Mouse (Mus musculus) liver, embryonic 13.5 days (tissue): ENCODE results near the gene Mtmr2. TPM values are rescaled to one million over a fixed set of nuclear protein-coding genes. Genes with fewer than 3 reads are reported as not detected.
"Not testable (repeated sequence)": the region's sequence is repeated elsewhere in the genome, so short reads cannot be mapped to it uniquely, and the experiment has no call there.

Experiments used
- ATAC-seq: fragments of 200-750 bp; cut with Nextera tagmentation; 2 replicates; pipeline ENCODE4 v1.8.0; 2017; ENCODE audit warnings: low read depth, mild to moderate bottlenecking, moderate number of reproducible peaks, moderate library complexity
- DNase-seq: peaks from one replicate; pipeline ENCODE4 v3.0.0; 2022
- H3K27ac ChIP-seq: fragments of 300-500 bp; sonication (generic); 2 replicates; pipeline ENCODE4 v1.5.1; 2015; ENCODE audit warnings: moderate library complexity, mild to moderate bottlenecking, inconsistent platforms
- H3K27me3 ChIP-seq: fragments of 300-500 bp; sonication (generic); 2 replicates; pipeline ENCODE4 v1.6.1; 2015; ENCODE audit warnings: mild to moderate bottlenecking, inconsistent platforms
- H3K36me3 ChIP-seq: fragments of 300-500 bp; sonication (generic); 2 replicates; pipeline ENCODE4 v1.6.1; 2015; ENCODE audit warnings: mild to moderate bottlenecking, inconsistent platforms
- H3K4me1 ChIP-seq: fragments of 300-500 bp; sonication (generic); replicated peaks from 2 replicates; pipeline ENCODE4 v1.6.1; 2015; ENCODE audit warnings: inconsistent platforms
- H3K4me2 ChIP-seq: fragments of 300-500 bp; sonication (generic); 2 replicates; pipeline ENCODE4 v1.6.1; 2015; ENCODE audit warnings: inconsistent platforms, mild to moderate bottlenecking, moderate library complexity
- H3K4me3 ChIP-seq: fragments of 300-500 bp; sonication (generic); replicated peaks from 2 replicates; pipeline ENCODE4 v1.5.1; 2015; ENCODE audit warnings: mild to moderate bottlenecking, inconsistent platforms
- H3K9ac ChIP-seq: fragments of 300-500 bp; sonication (generic); 2 replicates; pipeline ENCODE4 v1.6.1; 2015; ENCODE audit warnings: mild to moderate bottlenecking, inconsistent platforms
- H3K9me3 ChIP-seq: fragments of 300-500 bp; sonication (generic); replicated peaks from 2 replicates; pipeline ENCODE4 v1.6.1; 2016; ENCODE audit warnings: inconsistent platforms
- WGBS: fragments of 180-500 bp; shearing (Covaris S2); methylation state at CpG from one replicate; pipeline ENCODE4 v1.1.7; 2015; ENCODE audit not compliant: insufficient replicate concordance; 5-methylcytosine and 5-hydroxymethylcytosine counted together
- polyA plus RNA-seq: library from polyadenylated mRNA; unstranded; fragments of >200 nt; fragmentation: Nextera tagmentation; extraction: Ambion mirVana; gene quantifications from 2 replicates; pipeline ENCODE4 v1.2.1, GENCODE M21; 2015

Mtmr2 gene
- 22.8 and 25.4 TPM in 2 replicates for polyA plus RNA-seq

DNA sequence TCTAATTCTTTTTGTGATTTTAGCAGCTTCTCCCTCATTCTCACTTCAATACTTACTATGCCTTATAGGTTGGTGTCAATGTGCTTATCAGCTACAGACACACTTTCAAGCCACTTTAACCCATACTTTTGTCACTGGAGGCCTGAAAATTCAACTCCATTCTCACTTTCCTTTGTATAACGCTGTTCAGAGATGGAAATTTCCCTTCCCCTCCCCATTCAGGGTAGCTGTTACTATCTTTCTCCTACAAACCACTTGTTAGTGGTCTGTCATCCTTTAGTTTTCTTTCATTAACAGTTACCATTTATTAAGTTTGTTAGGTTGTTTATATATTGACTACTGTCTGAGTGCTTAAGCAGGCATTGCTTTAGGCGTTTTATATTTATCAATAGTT is at the start of gene Mtmr2:
Mtmr2 (plus strand) TSS at position 7 of the 394 bp plus-strand sequence.
- ATAC-seq (no peak), DNase-seq (peak; percentile 4)
- Histone ChIP-seq H3K36me3 (no peaks in the 10 kb centered on the region), H3K27ac (peak within 1 kb of the TSS; percentile 93), H3K4me3 (peak within 1 kb of the TSS; percentile 98), H3K4me2 (peak within 1 kb of the TSS; percentile 80), H3K27me3 (no peaks in the 10 kb centered on the region), H3K4me1 (peaks cover 21% of the 10 kb centered on the region), H3K9ac (peak within 1 kb of the TSS; percentile 94), H3K9me3 (no peaks in the 10 kb centered on the region)
- whole genome bisulfite sequencing = 19% methylated on average over 2 of the region's 2 CpGs

DNA sequence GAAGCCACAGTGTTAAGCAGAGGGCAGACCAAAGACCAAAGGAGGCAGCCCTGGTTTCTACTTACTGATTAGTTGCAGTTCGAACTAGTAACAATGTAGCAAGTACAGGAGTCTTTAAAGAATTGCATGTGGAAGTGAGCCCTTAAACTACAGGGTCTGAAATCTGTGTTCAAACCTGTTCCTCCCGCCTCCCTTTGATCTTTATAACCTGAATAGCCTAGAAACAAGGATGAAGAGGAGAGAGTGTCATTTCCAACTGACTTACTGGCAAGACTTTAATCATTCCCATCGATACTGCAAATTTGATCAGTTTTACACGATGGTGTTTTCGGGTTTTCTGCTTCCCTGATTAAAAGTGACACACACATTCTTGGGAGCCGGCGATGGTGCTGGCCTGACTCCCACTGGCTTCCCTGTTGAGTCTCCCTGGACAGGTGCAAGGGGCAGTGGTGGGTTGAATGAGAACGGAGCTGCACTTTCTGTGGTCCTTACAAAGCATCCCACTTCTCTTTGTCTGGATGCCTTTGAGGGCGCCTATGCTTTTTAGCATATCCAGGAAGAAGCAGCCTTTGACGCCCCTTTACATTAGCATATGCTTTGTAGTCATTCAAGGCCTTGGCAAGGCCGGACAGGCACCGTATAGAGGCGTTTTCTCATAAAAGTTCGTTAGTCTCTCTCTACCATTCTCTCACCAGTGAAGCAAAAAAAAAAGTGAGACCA is 49.0 kb upstream of the Mtmr2 start:
- no peak overlapping the region for H3K4me3 ChIP-seq
- 61% methylated on average over 14 of the region's 14 CpGs for WGBS
- ATAC-seq = no peak

DNA sequence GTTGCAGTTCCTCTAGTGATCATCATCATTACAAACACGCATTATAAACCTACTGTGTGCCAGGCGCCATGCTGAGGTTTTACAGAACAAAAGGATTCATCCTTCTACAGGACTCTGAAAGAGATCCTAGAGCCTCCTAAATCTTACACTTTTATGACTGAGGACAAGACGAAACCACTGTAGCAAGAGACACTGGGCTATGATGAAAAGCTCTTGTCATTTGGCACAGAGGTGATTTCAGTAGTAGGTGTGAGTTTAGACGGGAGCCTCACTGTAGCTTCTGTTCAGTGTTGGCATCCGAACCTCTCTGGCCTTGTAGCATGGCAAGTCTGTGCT is 48.5 kb upstream of the Mtmr2 start:
- WGBS = 68% methylated on average over 5 of the region's 5 CpGs
- H3K27ac ChIP-seq = no peak overlapping the region
- no peak for DNase-seq
- H3K9ac ChIP-seq = no peak overlapping the region
- no peaks in the 10 kb centered on the region for H3K27me3 ChIP-seq
- no peak overlapping the region for H3K4me2 ChIP-seq
- no peaks in the 10 kb centered on the region; the same call in 1 of the 2 replicates for H3K4me1 ChIP-seq
- H3K36me3 ChIP-seq = no peaks in the 10 kb centered on the region
- no peak overlapping the region for H3K4me3 ChIP-seq
- no peak for ATAC-seq
- no peaks in the 10 kb centered on the region for H3K9me3 ChIP-seq

More for the DNA sequence above, 49.0 kb upstream of the Mtmr2 start:
- H3K27me3 ChIP-seq = no peaks in the 10 kb centered on the region
- H3K27ac ChIP-seq = no peak overlapping the region
- H3K4me1 ChIP-seq = no peaks in the 10 kb centered on the region; the same call in 1 of the 2 replicates
- no peaks in the 10 kb centered on the region for H3K36me3 ChIP-seq
- no peak overlapping the region for H3K9ac ChIP-seq
- no peak overlapping the region for H3K4me2 ChIP-seq
- DNase-seq = no peak
- H3K9me3 ChIP-seq = no peaks in the 10 kb centered on the region

DNA sequence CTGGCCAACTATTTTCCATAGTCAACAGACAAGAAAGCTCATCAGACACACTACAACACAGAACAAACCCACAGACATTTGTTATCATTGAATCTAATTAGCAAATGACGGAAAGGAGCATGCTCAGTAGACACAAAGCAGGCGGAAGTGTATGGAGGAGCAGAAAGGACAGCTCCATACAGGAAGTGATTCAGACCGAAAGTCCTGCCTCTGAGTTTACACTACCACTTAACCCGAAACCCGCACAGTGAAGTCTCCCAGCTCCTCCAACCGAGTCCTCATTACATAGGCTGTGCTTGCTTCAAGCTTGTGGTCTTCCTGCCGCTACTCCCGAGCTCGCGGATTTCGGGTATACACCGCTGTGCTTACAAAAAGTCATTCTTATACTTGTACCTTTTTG is 46.4 kb upstream of the Mtmr2 start:
- DNase-seq = no peak
- no peak overlapping the region for H3K9ac ChIP-seq
- no peaks in the 10 kb centered on the region for H3K36me3 ChIP-seq
- H3K4me3 ChIP-seq = no peak overlapping the region
- H3K27ac ChIP-seq = no peak overlapping the region
- no peak for ATAC-seq
- no peak overlapping the region for H3K4me2 ChIP-seq
- no peaks in the 10 kb centered on the region for H3K27me3 ChIP-seq
- no peaks in the 10 kb centered on the region for H3K9me3 ChIP-seq
- 76% methylated on average over 12 of the region's 12 CpGs for WGBS
- no peaks in the 10 kb centered on the region; the same call in 1 of the 2 replicates for H3K4me1 ChIP-seq

DNA sequence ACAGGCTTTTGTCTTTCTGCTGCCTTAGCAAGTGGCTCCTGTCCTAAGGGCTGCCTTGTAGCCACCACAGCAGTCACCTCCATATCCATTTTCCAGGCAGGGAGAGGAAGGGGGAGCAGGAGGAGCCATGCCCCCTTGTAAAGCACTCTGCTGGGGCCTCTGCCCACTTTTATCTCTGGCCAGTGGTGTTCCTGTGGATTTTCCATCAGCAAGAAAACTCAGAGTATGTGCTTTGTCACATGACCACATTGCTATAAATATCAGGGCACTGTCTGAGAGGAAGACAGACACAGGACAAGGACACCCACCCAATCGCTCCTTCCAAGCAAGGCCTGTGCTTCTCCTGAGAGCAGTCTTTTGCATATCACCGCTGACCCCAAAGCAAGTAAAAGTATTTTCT is 45.1 kb upstream of the Mtmr2 start:
- DNase-seq (no peak), ATAC-seq (no peak)
- no peak overlapping the region for H3K9ac ChIP-seq
- H3K4me2 ChIP-seq = no peak overlapping the region
- no peak overlapping the region for H3K4me3 ChIP-seq
- no peak overlapping the region for H3K27ac ChIP-seq
- H3K4me1 ChIP-seq = no peaks in the 10 kb centered on the region; the same call in 1 of the 2 replicates
- H3K27me3 ChIP-seq = no peaks in the 10 kb centered on the region
- WGBS = 59% methylated on average over 2 of the region's 2 CpGs
- no peaks in the 10 kb centered on the region for H3K9me3 ChIP-seq
- no peaks in the 10 kb centered on the region for H3K36me3 ChIP-seq

DNA sequence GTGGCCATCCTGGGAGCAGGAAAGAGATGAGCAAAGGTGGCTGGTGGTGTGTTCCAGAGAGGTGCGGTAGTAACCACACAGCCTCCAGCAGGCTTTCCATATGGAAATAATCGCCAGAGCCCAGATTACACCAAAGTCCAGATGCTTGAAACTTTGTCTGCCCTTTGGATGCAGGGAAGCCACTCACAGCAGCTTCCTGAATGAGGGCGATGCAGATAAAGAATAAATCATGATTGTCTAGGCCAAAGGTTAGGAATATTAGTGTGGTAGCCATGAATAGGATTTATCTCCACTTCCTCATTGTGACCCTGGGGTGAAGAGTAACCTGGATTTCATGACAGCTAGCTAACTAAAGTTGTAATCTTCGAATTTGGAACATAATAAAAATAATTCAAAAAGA is 43.3 kb upstream of the Mtmr2 start:
- Histone ChIP-seq H3K4me3 (no peak overlapping the region), H3K9me3 (no peaks in the 10 kb centered on the region), H3K4me1 (no peaks in the 10 kb centered on the region; the same call in 1 of the 2 replicates), H3K36me3 (no peaks in the 10 kb centered on the region), H3K27me3 (no peaks in the 10 kb centered on the region), H3K9ac (no peak overlapping the region), H3K4me2 (no peak overlapping the region), H3K27ac (no peak overlapping the region)
- WGBS = 62% methylated on average over 4 of the region's 4 CpGs
- DNase-seq (no peak), ATAC-seq (no peak)

DNA sequence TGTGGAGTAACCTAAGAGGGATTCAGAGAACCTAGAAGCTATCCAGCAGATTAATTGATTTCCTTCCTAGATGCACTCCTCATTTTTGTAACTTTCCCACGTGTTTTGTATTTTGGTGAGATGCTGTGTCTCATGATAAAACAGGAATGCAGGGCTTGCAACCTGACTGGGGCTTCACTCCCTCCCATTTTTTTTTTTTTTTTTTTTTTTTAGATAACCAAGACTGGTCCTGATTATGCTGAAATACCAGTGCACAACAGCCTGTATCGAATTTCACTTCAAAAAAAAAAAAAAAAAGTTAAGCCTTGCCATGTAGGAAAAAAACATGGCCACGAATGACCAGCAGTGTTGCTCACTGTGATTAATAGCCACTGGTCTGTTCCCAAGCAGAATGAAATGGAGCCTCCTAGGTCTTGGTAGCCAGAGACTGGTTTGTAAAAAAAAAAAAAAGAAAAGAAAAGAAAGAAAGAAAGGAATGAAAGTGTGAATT is 41.1 kb upstream of the Mtmr2 start:
- no peak overlapping the region for H3K9ac ChIP-seq
- H3K9me3 ChIP-seq = no peaks in the 10 kb centered on the region
- no peak overlapping the region for H3K27ac ChIP-seq
- no peaks in the 10 kb centered on the region; the same call in 1 of the 2 replicates for H3K4me1 ChIP-seq
- 20% methylated on average over 3 of the region's 3 CpGs for WGBS
- H3K36me3 ChIP-seq = no peaks in the 10 kb centered on the region
- no peak for DNase-seq
- H3K4me2 ChIP-seq = no peak overlapping the region
- no peaks in the 10 kb centered on the region for H3K27me3 ChIP-seq
- H3K4me3 ChIP-seq = no peak overlapping the region
- no peak for ATAC-seq

DNA sequence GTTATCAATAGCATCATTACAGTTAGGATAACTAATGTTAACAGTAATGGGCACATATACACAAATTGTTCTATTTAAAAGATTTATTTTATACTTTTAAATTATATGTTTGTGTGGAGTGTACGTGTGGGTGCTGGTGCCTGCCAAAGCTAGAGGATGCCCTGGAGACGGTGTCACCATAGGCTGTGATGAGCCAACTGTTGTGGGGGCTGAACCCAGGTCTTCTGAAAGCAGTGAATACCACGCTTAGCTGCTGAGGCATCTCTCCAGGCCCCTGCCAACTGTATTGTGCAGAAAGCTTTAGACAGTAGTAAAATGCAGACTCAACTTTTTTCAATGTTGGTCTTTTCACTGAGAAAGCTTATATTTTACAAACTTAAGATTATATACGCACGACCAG is 38.8 kb upstream of the Mtmr2 start:
- Histone ChIP-seq H3K27ac (no peak overlapping the region), H3K4me3 (no peak overlapping the region), H3K9ac (no peak overlapping the region), H3K9me3 (no peaks in the 10 kb centered on the region), H3K36me3 (no peaks in the 10 kb centered on the region), H3K4me2 (no peak overlapping the region), H3K27me3 (no peaks in the 10 kb centered on the region), H3K4me1 (no peaks in the 10 kb centered on the region)
- WGBS = 64% methylated on average over 5 of the region's 5 CpGs
- ATAC-seq = no peak
- no peak for DNase-seq

DNA sequence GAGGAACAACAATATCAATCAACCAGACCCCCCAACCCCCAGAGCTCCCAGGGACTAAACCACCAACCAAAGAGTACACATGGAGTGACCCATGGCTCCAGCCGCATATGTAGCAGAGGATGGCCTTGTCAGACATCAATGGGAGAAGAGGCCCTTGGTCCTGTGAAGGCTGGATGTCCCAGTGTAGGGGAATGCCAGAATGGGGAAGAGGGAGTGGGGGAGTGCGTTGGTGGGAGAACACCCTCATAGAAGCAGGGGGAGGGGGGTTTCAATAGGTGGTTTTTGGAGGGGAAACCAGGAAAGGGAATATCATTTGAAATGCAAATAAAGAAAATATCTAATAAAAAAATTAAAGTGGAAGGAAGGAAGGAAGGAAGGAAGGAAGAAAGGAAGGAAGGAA is 32.3 kb upstream of the Mtmr2 start:
- H3K4me3 ChIP-seq, H3K27ac ChIP-seq, H3K27me3 ChIP-seq, DNase-seq, ATAC-seq, H3K36me3 ChIP-seq, H3K9ac ChIP-seq, H3K9me3 ChIP-seq, H3K4me1 ChIP-seq, H3K4me2 ChIP-seq: not testable (repeated sequence)
- 64% methylated on average over 2 of the region's 2 CpGs for WGBS

DNA sequence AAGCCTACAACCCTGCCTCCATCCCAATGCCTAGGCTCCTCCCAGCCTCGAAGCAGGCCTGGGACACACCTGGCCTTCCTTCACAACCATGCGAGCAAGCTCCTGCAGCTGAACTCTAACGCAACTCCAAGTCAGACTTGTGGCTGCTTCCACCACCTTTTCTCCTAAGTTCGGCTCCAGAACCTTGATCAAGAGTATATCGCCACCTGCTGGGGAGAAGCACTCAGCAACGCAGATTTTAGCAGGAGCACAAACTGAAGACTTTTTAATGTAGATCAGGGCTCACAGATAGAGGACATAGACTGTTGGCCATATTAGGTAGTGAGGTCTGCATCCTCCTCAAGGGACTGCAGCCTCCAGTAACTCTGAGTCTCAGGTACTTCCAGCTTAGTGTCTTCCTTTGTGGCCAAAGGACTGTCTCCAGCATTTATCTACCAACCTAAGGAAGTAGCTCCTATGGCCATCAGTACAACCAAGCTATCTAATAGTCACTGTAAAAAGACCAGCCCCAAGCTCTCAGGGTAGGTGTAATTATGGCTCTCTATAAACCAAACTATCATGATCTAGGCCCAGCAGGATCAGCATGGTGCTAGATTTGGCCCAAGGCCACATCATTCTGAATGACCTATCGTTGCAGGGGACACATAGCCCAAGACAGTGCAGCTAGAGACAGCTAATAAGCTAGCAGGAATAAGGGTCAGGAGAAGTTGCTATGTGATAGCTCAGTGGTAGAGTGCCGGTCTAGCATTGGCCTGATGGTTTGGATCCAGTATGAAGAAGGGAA is 31.7 kb upstream of the Mtmr2 start:
- DNase-seq = peak; percentile 21
- Histone ChIP-seq H3K4me3 (no peak overlapping the region), H3K4me1 (no peaks in the 10 kb centered on the region), H3K9me3 (no peaks in the 10 kb centered on the region), H3K9ac (no peak overlapping the region), H3K27me3 (no peaks in the 10 kb centered on the region), H3K27ac (no peak overlapping the region), H3K36me3 (no peaks in the 10 kb centered on the region), H3K4me2 (no peak overlapping the region)
- no peak for ATAC-seq
- 20% methylated on average over 8 of the region's 8 CpGs for WGBS

DNA sequence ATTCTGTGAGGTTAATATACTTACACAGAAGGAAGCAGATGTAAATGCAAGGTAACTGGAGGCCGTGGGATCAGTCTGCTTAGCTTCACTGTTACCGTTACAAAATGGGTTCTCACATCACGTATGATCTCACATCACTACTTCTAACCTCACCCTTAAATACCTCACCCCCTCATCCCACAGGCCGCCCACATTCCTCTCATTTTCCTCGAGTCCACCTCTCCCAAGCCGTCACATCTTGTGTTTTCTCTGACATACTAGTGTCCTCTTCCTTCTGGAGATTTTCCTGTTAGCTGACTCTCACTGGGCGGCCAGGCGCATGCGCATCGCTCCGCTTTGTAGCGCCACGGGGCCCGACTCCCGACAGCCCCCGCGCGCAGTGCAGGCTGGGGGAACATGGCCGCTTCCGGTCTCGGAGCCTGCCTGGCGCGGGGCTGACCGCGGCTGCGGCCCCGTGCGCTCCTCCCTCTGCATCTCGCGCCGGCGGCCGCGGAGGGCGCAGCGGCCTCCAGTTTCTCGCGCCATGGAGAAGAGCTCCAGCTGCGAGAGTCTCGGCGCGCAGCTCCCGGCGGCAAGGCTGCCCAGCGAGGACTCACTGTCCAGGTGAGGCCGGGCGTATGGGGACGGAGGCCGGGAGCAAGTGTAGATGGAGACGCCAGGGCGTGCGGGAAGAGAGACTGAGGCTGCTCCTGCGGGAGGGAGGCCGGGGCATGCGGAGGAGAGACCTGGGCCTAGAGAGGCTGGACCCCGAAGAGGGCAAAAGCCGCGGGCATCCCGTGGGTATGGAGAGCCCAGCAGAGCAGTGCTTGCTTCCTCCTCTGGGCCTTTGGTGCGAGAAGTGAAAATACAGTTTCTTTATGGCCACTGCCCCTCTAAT is 826 bp downstream of the Mtmr2 start:
- WGBS = 1% methylated on average over 60 of the region's 60 CpGs
- peak overlapping the region; percentile 80 for H3K4me2 ChIP-seq
- H3K4me1 ChIP-seq = peaks cover 21% of the 10 kb centered on the region
- no peaks in the 10 kb centered on the region for H3K27me3 ChIP-seq
- peak overlapping the region; percentile 98 for H3K4me3 ChIP-seq
- DNase-seq = peak; percentile 91
- peak overlapping the region; percentile 93 for H3K27ac ChIP-seq
- ATAC-seq = peak; percentile 98
- H3K9me3 ChIP-seq = no peaks in the 10 kb centered on the region
- H3K36me3 ChIP-seq = no peaks in the 10 kb centered on the region; the same call in 1 of the 2 replicates
- H3K9ac ChIP-seq = peak overlapping the region; percentile 94
